Mouse (Mus musculus): ENCODE measurements at regions not wholly inside any gene's neighbourhood (a gene's known extent, or its start where the extent isn't known, plus 50 kb on each side); places are given as distances from the start of the nearest gene placed in this dataset.
A peak's percentile ranks its signal among the peaks of the same experiment; 100 is the strongest.
"Not testable (repeated sequence)": the region's sequence is repeated elsewhere in the genome, so short reads cannot be mapped to it uniquely, and the experiment has no call there.

DNA sequence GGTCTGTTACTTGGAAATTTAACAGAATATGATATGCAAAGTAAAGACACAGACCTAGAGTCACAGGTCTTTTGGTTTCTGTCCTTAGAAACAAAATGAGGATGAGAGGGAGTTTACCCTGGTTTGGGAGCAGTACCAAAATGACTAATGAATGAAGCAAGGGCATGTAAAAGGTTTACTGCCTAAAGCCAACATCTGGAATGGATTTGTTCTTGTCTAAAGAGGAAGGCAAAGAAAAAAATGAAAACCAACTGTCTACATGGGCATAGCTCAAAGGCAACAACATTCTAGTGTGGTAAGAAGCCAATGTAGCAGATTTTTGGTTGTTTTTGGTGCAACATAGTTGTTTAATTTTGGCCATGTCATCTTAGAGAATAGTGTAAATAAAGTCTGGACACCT is 203.5 kb upstream of the Diaph2 start:
- no peak for ATAC-seq
- DNase-seq (ENCODE audit: low spot score): no peak
- Histone ChIP-seq H3K9me3 (ENCODE audit: low read length) (no peaks in the 10 kb centered on the region), H3K4me3 (ENCODE audit: low read depth, low read length) (no peak overlapping the region), H3K9ac (replicated peaks; ENCODE audit: low read depth) (no peak overlapping the region), H3K36me3 (ENCODE audit: insufficient read depth, low read length) (no peaks in the 10 kb centered on the region), H3K27ac (ENCODE audit: low read length) (no peak overlapping the region), H3K4me1 (ENCODE audit: insufficient read depth, low read depth, low read length) (no peaks in the 10 kb centered on the region), H3K27me3 (replicated peaks; ENCODE audit: insufficient read depth, low read length) (no peaks in the 10 kb centered on the region), H3K4me2 (replicated peaks; ENCODE audit: low read depth, low read length) (no peak overlapping the region)
- TF ChIP-seq CTCF (IDR thresholded peaks at IDR 0.05): no peak
- TF ChIP-seq EP300 (IDR thresholded peaks at IDR 0.05): no peak

DNA sequence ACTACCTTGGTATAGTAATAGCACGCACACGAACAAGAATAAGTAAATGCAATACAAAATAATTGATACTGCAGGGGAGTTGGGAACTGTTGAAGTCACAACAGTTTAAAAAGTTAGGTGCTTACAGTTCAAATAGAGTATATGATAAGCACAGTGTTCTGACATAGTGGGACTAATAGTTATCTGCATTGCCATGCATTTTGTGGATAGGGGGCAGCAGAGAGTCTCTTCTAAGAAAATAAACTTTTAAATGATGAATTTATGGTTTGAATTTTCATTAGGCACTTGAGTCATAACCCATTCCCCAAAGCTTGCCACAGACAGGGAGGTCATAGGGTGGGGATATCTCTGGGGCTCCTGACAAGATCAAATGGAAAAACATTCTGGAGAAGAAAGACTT is 201.9 kb upstream of the Diaph2 start:
- Histone ChIP-seq H3K9ac (replicated peaks; ENCODE audit: low read depth) (no peak overlapping the region), H3K36me3 (ENCODE audit: insufficient read depth, low read length) (no peaks in the 10 kb centered on the region), H3K4me2 (replicated peaks; ENCODE audit: low read depth, low read length) (no peak overlapping the region), H3K4me3 (ENCODE audit: low read depth, low read length) (no peak overlapping the region), H3K9me3 (ENCODE audit: low read length) (no peaks in the 10 kb centered on the region), H3K4me1 (ENCODE audit: insufficient read depth, low read depth, low read length) (no peaks in the 10 kb centered on the region), H3K27ac (ENCODE audit: low read length) (no peak overlapping the region), H3K27me3 (replicated peaks; ENCODE audit: insufficient read depth, low read length) (no peaks in the 10 kb centered on the region)
- DNase-seq (ENCODE audit: low spot score): no peak
- no peak for ATAC-seq
- WGBS: 81% methylated on average over 2 of the region's 2 CpGs
- TF ChIP-seq EP300 (IDR thresholded peaks at IDR 0.05): no peak
- TF ChIP-seq CTCF (IDR thresholded peaks at IDR 0.05): peak; percentile 38

DNA sequence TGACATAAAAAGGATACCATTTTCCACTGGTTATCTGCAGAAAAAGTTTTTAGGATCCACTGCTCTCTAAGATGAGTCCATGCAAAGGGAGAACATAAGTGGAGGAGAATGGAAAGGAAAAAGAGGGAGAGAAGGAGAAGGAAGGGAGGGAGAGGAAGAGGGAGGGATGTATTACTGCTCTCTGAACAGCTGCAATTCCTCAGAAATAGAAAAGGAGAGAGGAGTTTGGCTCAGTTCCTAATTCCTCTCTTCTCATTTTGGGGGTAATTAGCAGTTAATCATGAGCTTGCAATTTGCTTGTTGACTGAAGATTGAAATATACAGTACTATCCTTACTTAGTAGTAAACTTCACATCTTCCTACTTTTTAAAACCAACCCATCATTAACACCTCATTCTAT is 193.5 kb upstream of the Diaph2 start:
- DNase-seq (ENCODE audit: low spot score) (no peak), ATAC-seq (no peak)
- no peak overlapping the region for H3K9ac ChIP-seq (replicated peaks; ENCODE audit: low read depth)
- H3K4me2 ChIP-seq (replicated peaks; ENCODE audit: low read depth, low read length): no peak overlapping the region
- TF ChIP-seq EP300 (IDR thresholded peaks at IDR 0.05) (no peak), CTCF (IDR thresholded peaks at IDR 0.05) (no peak)
- H3K4me3 ChIP-seq (ENCODE audit: low read depth, low read length): no peak overlapping the region
- H3K9me3 ChIP-seq (ENCODE audit: low read length): no peaks in the 10 kb centered on the region
- H3K27ac ChIP-seq (ENCODE audit: low read length): no peak overlapping the region
- H3K36me3 ChIP-seq (ENCODE audit: insufficient read depth, low read length): no peaks in the 10 kb centered on the region
- no peaks in the 10 kb centered on the region for H3K4me1 ChIP-seq (ENCODE audit: insufficient read depth, low read depth, low read length)
- H3K27me3 ChIP-seq (replicated peaks; ENCODE audit: insufficient read depth, low read length): no peaks in the 10 kb centered on the region

DNA sequence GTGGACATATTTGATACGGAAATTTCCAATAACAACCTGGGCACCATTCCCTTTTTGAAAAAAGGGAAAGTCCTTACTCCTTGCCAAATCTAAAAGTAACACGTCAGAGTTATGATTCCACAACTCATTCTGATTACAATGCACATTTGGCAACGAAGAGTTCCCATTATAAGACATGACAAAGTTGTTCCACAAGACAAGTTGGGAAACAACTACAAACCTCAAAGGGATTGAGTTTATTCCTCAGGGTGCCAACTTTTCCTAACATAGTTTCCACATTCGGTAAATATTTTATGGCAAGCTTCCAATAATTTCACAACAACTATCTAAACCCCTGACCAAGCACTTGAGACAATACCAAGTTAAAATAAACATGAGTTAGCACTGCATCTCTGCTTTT is 150.1 kb upstream of the Diaph2 start:
- ATAC-seq (peak; percentile 47; the same call in 1 of the 2 replicates), DNase-seq (ENCODE audit: low spot score) (peak; percentile 64)
- H3K4me2 ChIP-seq (replicated peaks; ENCODE audit: low read depth, low read length): no peak overlapping the region
- no peaks in the 10 kb centered on the region for H3K36me3 ChIP-seq (ENCODE audit: insufficient read depth, low read length)
- H3K4me1 ChIP-seq (ENCODE audit: insufficient read depth, low read depth, low read length): no peaks in the 10 kb centered on the region
- H3K4me3 ChIP-seq (ENCODE audit: low read depth, low read length): no peak overlapping the region
- H3K27ac ChIP-seq (ENCODE audit: low read length): no peak overlapping the region
- no peaks in the 10 kb centered on the region for H3K27me3 ChIP-seq (replicated peaks; ENCODE audit: insufficient read depth, low read length)
- no peaks in the 10 kb centered on the region for H3K9me3 ChIP-seq (ENCODE audit: low read length)
- WGBS: 50% methylated on average over 4 of the region's 4 CpGs
- TF ChIP-seq CTCF (IDR thresholded peaks at IDR 0.05) (no peak), EP300 (IDR thresholded peaks at IDR 0.05) (peak; percentile 23; the same call in 1 of the 2 replicates)
- H3K9ac ChIP-seq (replicated peaks; ENCODE audit: low read depth): no peak overlapping the region

DNA sequence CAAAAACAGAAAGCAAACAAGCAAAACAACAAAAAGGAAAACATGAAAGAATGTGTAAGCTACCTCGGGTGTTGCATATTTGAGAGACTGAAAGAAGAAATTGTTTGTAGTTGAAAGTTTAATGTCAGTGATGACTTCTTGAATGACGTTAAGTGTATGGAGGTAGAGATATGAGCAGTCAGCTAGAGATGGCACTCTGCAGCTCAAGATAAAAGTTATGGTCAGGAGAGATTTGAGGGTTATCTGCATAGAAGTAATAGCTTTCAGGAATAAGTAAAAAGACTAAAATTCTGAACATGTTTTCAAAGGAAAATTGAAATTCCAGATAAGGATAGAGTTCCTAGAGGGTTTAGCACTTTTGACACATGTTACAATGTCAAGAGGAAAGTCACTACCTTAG is 141.7 kb upstream of the Diaph2 start:
- no peak for TF ChIP-seq EP300 (IDR thresholded peaks at IDR 0.05)
- TF ChIP-seq CTCF (IDR thresholded peaks at IDR 0.05): no peak
- Histone ChIP-seq H3K9ac (replicated peaks; ENCODE audit: low read depth) (no peak overlapping the region), H3K27ac (ENCODE audit: low read length) (no peak overlapping the region), H3K9me3 (ENCODE audit: low read length) (no peaks in the 10 kb centered on the region), H3K27me3 (replicated peaks; ENCODE audit: insufficient read depth, low read length) (no peaks in the 10 kb centered on the region), H3K4me1 (ENCODE audit: insufficient read depth, low read depth, low read length) (no peaks in the 10 kb centered on the region), H3K4me3 (ENCODE audit: low read depth, low read length) (no peak overlapping the region), H3K36me3 (ENCODE audit: insufficient read depth, low read length) (no peaks in the 10 kb centered on the region), H3K4me2 (replicated peaks; ENCODE audit: low read depth, low read length) (no peak overlapping the region)
- ATAC-seq (no peak), DNase-seq (ENCODE audit: low spot score) (no peak)
- 59% methylated on average over 2 of the region's 2 CpGs for WGBS

DNA sequence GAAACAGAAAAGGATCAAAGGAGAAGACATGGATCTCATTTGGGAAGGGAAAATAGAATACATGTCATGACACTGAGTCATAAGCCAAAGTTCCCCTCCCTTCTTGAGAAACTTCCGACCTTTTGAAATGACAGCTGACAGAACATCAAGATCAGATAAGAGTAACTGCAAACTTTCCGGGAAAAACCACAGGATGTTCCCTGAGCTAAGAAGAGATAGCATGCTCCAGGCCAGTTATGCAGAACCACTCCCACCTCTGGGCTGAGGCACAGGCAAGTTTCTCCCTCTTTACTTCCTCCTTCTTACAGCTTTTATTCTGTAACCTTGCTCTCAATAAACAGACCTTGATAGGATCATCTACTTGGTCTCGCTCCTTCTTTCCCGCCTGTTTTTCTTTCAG is 138.0 kb upstream of the Diaph2 start:
- H3K4me3 ChIP-seq (ENCODE audit: low read depth, low read length); H3K27me3 ChIP-seq (replicated peaks; ENCODE audit: insufficient read depth, low read length); H3K4me2 ChIP-seq (replicated peaks; ENCODE audit: low read depth, low read length); DNase-seq (ENCODE audit: low spot score); H3K4me1 ChIP-seq (ENCODE audit: insufficient read depth, low read depth, low read length); ATAC-seq; H3K9ac ChIP-seq (replicated peaks; ENCODE audit: low read depth); H3K9me3 ChIP-seq (ENCODE audit: low read length); H3K36me3 ChIP-seq (ENCODE audit: insufficient read depth, low read length); H3K27ac ChIP-seq (ENCODE audit: low read length): not testable (repeated sequence)
- WGBS: 70% methylated on average over 4 of the region's 4 CpGs

DNA sequence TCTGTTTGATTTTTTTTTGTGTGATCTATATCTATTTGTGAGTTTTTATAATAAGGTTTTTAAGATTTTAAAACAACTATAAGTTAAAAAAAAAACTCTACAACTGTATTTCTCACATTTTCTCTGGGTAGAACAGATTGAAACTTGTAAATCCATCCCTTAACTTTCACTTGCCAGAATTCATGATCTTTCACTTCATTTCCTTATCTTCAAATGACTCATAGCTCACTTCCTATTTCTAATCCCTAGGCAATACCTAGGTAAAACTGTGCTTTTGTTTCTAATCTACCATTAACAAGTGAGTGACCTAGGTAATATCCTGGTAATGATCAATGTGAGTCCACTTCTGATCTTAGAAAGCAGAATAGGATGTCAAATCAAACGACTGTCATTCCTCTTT is 112.5 kb upstream of the Diaph2 start:
- no peak for TF ChIP-seq CTCF (IDR thresholded peaks at IDR 0.05)
- no peak for ATAC-seq

More for the DNA sequence above, 112.5 kb upstream of the Diaph2 start:
- WGBS: 24% methylated on average over 1 of the region's 1 CpGs
- H3K27ac ChIP-seq (ENCODE audit: low read length): no peak overlapping the region
- no peak for DNase-seq (ENCODE audit: low spot score)
- no peak overlapping the region for H3K4me3 ChIP-seq (ENCODE audit: low read depth, low read length)
- H3K9me3 ChIP-seq (ENCODE audit: low read length): no peaks in the 10 kb centered on the region
- no peaks in the 10 kb centered on the region for H3K27me3 ChIP-seq (replicated peaks; ENCODE audit: insufficient read depth, low read length)
- H3K4me1 ChIP-seq (ENCODE audit: insufficient read depth, low read depth, low read length): no peaks in the 10 kb centered on the region
- H3K36me3 ChIP-seq (ENCODE audit: insufficient read depth, low read length): no peaks in the 10 kb centered on the region
- H3K9ac ChIP-seq (replicated peaks; ENCODE audit: low read depth): no peak overlapping the region
- no peak overlapping the region for H3K4me2 ChIP-seq (replicated peaks; ENCODE audit: low read depth, low read length)

All from lung, postnatal 0 days (tissue).